Mouse (Mus musculus) hematopoietic stem cell, adult 5-6 weeks (primary cell): Measurements from ENCODE around the gene Iqch. TPM values are rescaled to one million over a fixed set of nuclear protein-coding genes. Genes with fewer than 3 reads are reported as not detected.

Experiments
- ATAC-seq, 2 experiments: fragments of 125-278 bp in 1 of 2; replicated peaks in 1 of 2; 2 replicates each; pipeline ENCODE4 v1.8.0; 2016 to 2017; ENCODE audit warnings: inconsistent platforms in 2 of 2, mild to moderate bottlenecking in 2 of 2, moderate number of reproducible peaks in 2 of 2, low read depth in 1 of 2, moderate TSS enrichment in 1 of 2; ENCODE audit not compliant: low FRiP score in 2 of 2, poor library complexity in 2 of 2, severe bottlenecking in 2 of 2, insufficient read depth in 1 of 2, low TSS enrichment in 1 of 2
- total RNA-seq: library from RNA; stranded (forward); fragments of 172-1452, 232-1000 nt; gene quantifications from 2 replicates; pipeline ENCODE4 v1.2.3, GENCODE M21; 2017

Iqch gene
- 0.40 TPM in 1 of 2 replicates, not detected in the other for total RNA-seq

- peak; percentile 92 to 94 for ATAC-seq
Measured at GRCm38 (mm10) chr9:63602043-63602939, at the start of gene Iqch, which contains the start of gene Aagab. TSS of gene Iqch (minus strand) at chr9:63602493. TSS of gene Aagab (plus strand) at chr9:63602660.

- no peak for ATAC-seq
Measured at GRCm38 (mm10) chr9:63651594-63651993, 49.3 kb upstream of the Iqch start.

GRCm38 (mm10) chr9:63650905-63651304 is 48.6 kb upstream of the Iqch start:
- no peak for ATAC-seq

GRCm38 (mm10) chr9:63649841-63650545 is 47.7 kb upstream of the Iqch start:
- no peak for ATAC-seq

GRCm38 (mm10) chr9:63648520-63648918 is 46.2 kb upstream of the Iqch start:
- no peak for ATAC-seq

- ATAC-seq: no peak
Measured at GRCm38 (mm10) chr9:63647581-63648519, 45.6 kb upstream of the Iqch start.

- ATAC-seq: no peak
Measured at GRCm38 (mm10) chr9:63645084-63645483, 42.8 kb upstream of the Iqch start.

GRCm38 (mm10) chr9:63644011-63644410 is 41.7 kb upstream of the Iqch start:
- no peak for ATAC-seq

GRCm38 (mm10) chr9:63641983-63642646 is 39.8 kb upstream of the Iqch start:
- peak; percentile 46 to 51; a peak in 3 of 4 replicates for ATAC-seq

GRCm38 (mm10) chr9:63636113-63636512 is 33.8 kb upstream of the Iqch start:
- ATAC-seq: no peak

GRCm38 (mm10) chr9:63633334-63633733 is 31.0 kb upstream of the Iqch start:
- ATAC-seq: no peak

GRCm38 (mm10) chr9:63632924-63633323 is 30.6 kb upstream of the Iqch start:
- no peak for ATAC-seq

GRCm38 (mm10) chr9:63632045-63632444 is 29.8 kb upstream of the Iqch start:
- ATAC-seq: no peak

GRCm38 (mm10) chr9:63625090-63625756 is 22.9 kb upstream of the Iqch start:
- ATAC-seq: no peak

- ATAC-seq: no peak
Measured at GRCm38 (mm10) chr9:63623895-63624569, 21.7 kb upstream of the Iqch start.

GRCm38 (mm10) chr9:63617967-63618366 is 15.7 kb upstream of the Iqch start:
- ATAC-seq: no peak
